Mouse (Mus musculus): Measurements from ENCODE around the gene Prdm11. TPM values are rescaled to one million over a fixed set of nuclear protein-coding genes. Genes with fewer than 3 reads are reported as not detected.

Prdm11 gene
- polyA plus RNA-seq, 1 experiment from 2014 or later: 1.5 TPM

DNA sequence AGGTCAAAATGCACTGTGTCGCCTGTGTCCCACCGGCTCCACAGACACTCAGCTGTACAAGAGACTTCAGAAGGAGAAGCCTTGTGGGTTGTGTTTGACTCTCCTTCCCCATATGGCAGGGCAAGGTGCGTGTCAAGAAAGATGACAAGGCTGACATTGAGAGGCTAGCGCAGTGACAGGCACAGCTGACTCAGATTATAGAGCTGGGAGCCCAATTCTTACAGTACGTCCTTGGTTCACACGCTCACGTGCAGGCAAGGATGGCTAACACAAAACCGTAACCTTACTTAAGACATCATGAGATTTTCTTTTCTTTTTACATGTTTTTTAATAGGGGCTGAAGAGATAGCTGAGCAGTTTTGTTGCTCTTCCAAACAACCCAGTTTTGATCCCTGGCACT lies 28.8 kb downstream of the Prdm11 start:
- 92% methylated on average over 8 of the region's 8 CpGs for WGBS

DNA sequence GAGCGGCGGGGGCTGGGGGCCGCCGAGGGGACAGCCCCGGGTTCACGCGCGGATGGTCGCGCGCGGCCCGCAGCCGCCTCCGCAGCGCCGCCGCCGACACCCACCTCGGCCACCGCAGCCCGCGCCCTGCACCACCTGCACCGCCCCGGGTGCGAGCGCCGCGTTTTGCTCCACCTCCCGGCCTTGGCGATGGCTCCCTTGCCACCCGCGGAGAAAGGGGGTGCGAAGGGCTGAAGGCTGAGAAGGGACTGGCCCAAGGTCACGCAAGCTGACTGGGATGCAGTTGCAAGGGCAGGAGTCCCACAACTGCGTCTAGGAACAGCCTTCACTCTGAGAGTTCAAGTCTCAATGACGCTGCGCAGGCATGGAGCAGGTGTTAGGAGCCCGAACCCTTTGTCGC lies 30.9 kb downstream of the Prdm11 start:
- H3K9me3 ChIP-seq (replicated peaks): no peaks in the 10 kb centered on the region
- H3K27ac ChIP-seq (replicated peaks): peak overlapping the region; percentile 90
- peaks cover 33% of the 10 kb centered on the region for H3K4me1 ChIP-seq
- H3K36me3 ChIP-seq: peaks cover 24% of the 10 kb centered on the region
- peak; percentile 48 for DNase-seq (ENCODE audit: low spot score)
- H3K4me3 ChIP-seq: peak overlapping the region; percentile 65
- H3K27me3 ChIP-seq (ENCODE audit: low read depth, poor library complexity, severe bottlenecking): peaks cover 18% of the 10 kb centered on the region
- WGBS: 3% methylated on average over 40 of the region's 40 CpGs

More for the DNA sequence above, 28.8 kb downstream of the Prdm11 start:
- Histone ChIP-seq H3K9me3 (replicated peaks) (peaks cover 6% of the 10 kb centered on the region; the same call in 1 of the 2 replicates), H3K27ac (replicated peaks) (no peak overlapping the region), H3K27me3 (ENCODE audit: low read depth, poor library complexity, severe bottlenecking) (peaks cover 18% of the 10 kb centered on the region), H3K4me3 (no peak overlapping the region), H3K36me3 (peaks cover 18% of the 10 kb centered on the region), H3K4me1 (peaks cover 33% of the 10 kb centered on the region)
- DNase-seq (ENCODE audit: low spot score): no peak

DNA sequence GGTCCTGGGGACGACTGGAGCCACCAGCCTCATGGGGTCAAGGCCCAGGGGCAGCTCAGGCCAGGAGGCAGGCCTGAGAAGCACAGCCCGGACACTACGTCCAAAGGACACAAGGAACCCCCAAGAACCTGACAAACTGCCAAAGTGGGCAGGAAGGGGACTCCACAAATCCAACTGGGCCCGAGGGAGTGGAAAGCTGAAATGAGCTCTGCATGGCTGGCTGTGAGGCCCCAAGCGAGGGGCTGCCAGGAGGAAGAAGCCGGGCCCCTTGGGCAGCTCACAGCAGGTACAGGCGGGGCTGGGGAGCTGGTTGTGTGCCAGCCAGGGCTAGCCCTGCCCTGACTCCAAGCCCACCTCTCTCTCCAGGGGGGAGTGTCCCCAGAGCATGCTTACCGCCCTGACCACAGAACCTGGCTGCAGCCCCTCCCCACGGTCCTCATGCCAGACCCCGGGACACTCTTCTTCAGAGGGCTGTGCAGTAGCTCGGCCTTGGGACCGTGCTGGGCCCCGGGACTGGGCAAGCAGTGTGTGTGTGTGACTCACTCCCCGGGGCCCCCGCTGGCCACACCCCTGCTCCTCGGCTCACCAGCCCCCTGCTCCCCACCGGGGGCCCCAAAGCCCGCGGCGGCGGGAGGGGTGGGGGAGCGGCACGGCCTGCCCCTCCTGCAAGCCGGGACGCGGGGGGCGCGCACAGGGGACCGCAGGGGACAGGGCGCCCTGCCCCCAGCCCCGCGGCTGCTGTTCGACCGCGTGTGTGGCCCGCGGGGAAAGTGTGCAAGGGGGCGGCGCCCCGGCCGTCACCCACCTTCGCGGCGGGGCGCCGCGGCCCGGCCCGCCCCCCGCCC lies 31.7 kb downstream of the Prdm11 start:
- DNase-seq (ENCODE audit: low spot score): peak; percentile 58
- peaks cover 25% of the 10 kb centered on the region for H3K36me3 ChIP-seq
- 4% methylated on average over 48 of the region's 50 CpGs for WGBS
- peaks cover 33% of the 10 kb centered on the region for H3K4me1 ChIP-seq
- peaks cover 18% of the 10 kb centered on the region for H3K27me3 ChIP-seq (ENCODE audit: low read depth, poor library complexity, severe bottlenecking)
- H3K4me3 ChIP-seq: peak overlapping the region; percentile 65
- peak overlapping the region; percentile 90 for H3K27ac ChIP-seq (replicated peaks)
- H3K9me3 ChIP-seq (replicated peaks): no peaks in the 10 kb centered on the region

DNA sequence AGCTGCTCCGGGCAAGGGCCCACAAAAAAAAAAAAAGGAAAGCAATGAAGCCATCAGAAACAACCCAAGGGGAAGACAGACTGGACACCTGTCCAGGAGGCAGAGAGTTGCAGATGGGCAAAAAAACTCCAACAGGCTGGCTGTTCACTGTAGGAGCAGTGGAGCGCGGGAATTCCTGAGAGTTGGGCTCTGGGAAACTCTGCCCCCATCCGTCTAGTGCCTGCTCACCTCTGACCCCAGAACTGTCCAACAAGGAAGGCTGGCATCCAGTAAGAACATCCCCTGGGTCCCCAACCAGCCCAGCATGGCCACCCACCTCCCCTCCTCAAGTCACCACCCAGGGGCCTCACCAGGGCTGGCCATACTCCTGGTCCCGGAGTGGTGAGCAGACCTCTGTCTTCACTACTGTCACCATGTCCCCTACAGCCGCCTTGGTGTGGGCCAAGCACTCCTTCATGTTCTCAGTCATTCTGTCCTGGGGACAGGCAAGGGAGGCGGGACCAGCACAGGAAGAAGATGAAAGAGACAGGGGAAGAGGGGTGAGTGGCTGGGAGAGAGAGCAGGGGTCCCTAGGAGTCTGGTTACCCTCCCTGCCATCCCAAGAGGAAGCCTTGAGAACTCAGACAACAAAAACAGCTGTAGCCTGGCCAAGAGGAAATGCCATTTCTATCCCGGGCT lies 32.4 kb downstream of the Prdm11 start:
- 60% methylated on average over 8 of the region's 8 CpGs for WGBS
- Histone ChIP-seq H3K36me3 (peaks cover 32% of the 10 kb centered on the region), H3K9me3 (replicated peaks) (no peaks in the 10 kb centered on the region), H3K27me3 (ENCODE audit: low read depth, poor library complexity, severe bottlenecking) (peaks cover 18% of the 10 kb centered on the region), H3K27ac (replicated peaks) (peak overlapping the region; percentile 90), H3K4me1 (peaks cover 28% of the 10 kb centered on the region), H3K4me3 (peak overlapping the region; percentile 65)
- no peak for DNase-seq (ENCODE audit: low spot score)

DNA sequence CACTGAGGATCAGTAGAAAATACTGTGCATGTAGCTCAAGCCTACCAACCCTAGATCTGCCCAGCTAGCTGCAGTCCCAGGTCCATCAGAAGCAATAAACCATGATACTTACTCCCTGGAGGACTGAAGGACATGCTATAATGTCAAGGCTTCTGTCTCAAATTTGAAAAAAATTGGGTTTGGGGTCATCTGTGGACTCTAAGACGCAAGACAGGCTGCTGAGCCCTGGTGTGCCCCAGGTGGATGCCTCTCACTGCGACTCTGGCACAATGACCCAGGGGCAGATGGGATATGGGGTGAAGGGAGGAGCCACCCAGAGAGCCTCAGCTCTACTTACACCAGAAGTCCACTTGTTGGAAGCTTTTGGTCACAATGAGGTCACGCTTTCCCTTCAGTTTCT lies 33.0 kb downstream of the Prdm11 start:
- no peak for DNase-seq (ENCODE audit: low spot score)
- H3K27me3 ChIP-seq (ENCODE audit: low read depth, poor library complexity, severe bottlenecking): peaks cover 18% of the 10 kb centered on the region
- peaks cover 37% of the 10 kb centered on the region for H3K36me3 ChIP-seq
- no peak overlapping the region for H3K4me3 ChIP-seq
- H3K9me3 ChIP-seq (replicated peaks): no peaks in the 10 kb centered on the region
- peaks cover 28% of the 10 kb centered on the region for H3K4me1 ChIP-seq
- H3K27ac ChIP-seq (replicated peaks): no peak overlapping the region
- 95% methylated on average over 3 of the region's 3 CpGs for WGBS

DNA sequence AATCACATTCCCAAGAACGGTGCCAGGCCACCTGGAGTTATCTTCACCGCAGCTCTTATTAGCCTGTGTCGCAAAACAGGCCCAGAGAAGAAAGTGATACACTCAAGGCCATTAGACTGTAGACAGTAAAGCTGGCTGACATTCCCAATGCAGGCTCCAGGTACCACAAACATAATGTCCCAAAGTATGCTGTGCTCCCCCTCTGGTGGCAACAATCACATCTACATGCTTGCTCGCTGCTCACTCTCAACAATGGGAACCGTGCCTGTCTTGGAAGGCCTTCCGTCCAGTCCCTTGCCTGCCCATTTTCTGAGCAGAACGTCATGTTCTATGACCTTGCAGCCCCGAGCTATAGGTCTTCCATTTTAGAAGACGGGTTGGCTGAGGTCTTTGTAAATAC lies 34.0 kb downstream of the Prdm11 start:
- H3K9me3 ChIP-seq (replicated peaks): no peaks in the 10 kb centered on the region
- H3K4me1 ChIP-seq: peaks cover 28% of the 10 kb centered on the region
- DNase-seq (ENCODE audit: low spot score): no peak
- no peak overlapping the region for H3K4me3 ChIP-seq
- 91% methylated on average over 9 of the region's 9 CpGs for WGBS
- peaks cover 16% of the 10 kb centered on the region for H3K27me3 ChIP-seq (ENCODE audit: low read depth, poor library complexity, severe bottlenecking)
- no peak overlapping the region for H3K27ac ChIP-seq (replicated peaks)
- peaks cover 37% of the 10 kb centered on the region for H3K36me3 ChIP-seq

DNA sequence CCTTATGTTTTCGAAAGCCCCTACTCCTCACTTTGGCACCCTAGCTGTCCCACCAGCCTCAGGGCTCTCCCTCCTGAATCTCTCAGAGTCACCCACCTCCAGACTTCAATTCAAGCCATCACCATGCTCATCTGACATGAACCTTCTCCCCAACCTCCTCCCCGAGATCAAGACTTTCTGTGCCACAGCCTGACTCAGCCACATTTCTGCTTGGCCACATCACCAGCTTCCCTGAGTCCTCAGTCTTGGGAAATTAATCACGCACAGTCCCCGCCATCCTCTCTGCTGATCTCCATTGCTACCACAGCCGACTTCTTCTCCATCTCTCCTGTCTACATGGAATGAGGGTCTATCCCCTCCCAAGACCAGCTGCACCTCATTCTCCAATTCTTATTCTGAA lies 34.5 kb downstream of the Prdm11 start:
- Histone ChIP-seq H3K27me3 (ENCODE audit: low read depth, poor library complexity, severe bottlenecking) (peaks cover 11% of the 10 kb centered on the region), H3K36me3 (peaks cover 37% of the 10 kb centered on the region), H3K4me3 (no peak overlapping the region), H3K9me3 (replicated peaks) (no peaks in the 10 kb centered on the region), H3K4me1 (peaks cover 28% of the 10 kb centered on the region), H3K27ac (replicated peaks) (no peak overlapping the region)
- WGBS: 97% methylated on average over 5 of the region's 5 CpGs
- no peak for DNase-seq (ENCODE audit: low spot score)

DNA sequence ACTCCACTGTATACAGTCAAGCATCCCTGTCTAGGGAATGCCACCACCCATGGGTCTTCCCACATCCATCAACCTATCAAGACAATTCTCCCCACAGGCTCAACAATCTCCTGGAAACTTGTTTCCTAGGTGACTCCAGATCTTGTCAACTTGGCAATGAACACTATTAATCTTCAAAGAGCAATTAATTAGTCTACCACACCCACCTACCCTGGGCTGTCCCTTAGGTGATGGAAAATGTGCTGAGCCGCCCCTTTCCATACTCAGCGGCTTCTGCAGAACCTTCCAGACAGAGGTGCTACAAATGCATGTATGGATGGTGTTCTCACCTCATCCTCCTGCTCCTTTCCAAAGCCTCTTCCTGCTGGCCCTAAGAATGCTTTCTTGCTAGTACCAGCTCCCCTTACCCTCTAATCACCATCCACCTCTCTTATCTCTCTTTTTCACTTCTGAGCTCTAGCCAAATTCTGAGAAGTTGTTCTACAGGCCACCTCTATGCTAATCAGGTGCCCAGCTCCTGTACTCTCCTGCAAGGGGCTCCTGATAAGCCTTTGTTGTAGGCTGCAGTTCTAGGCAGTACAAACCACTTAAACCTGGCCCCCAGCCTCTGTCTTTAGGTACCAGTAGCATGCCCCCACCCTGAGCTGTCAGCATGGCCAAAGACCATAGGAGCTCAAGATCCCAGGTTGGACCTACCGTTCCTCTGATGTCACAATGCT lies 37.8 kb downstream of the Prdm11 start:
- H3K27me3 ChIP-seq (ENCODE audit: low read depth, poor library complexity, severe bottlenecking): no peaks in the 10 kb centered on the region
- WGBS: 96% methylated on average over 3 of the region's 3 CpGs
- H3K9me3 ChIP-seq (replicated peaks): no peaks in the 10 kb centered on the region
- H3K4me3 ChIP-seq: no peak overlapping the region
- H3K27ac ChIP-seq (replicated peaks): no peak overlapping the region
- peaks cover 41% of the 10 kb centered on the region for H3K36me3 ChIP-seq
- peaks cover 2% of the 10 kb centered on the region; the same call in 1 of the 2 replicates for H3K4me1 ChIP-seq
- no peak for DNase-seq (ENCODE audit: low spot score)

DNA sequence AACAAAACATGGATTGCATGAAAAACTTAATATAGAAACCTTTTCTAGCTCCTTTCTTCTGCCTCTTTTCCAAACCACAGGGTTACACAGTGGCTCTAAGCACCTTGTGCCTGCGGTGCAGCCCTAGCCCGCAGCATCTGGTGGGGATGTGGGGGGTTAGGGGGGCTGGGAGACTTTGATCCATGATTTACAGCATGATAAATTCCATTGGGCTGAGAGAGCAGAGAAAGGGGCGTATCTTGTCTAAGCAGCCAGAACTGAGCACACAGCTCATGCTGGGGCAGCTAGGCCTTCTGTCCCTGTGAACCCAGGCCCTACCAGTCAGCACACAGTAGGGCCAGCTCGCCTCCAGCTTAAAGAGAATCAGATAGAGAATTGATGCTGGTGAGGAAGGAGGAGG lies 40.9 kb downstream of the Prdm11 start:
- peaks cover 24% of the 10 kb centered on the region for H3K36me3 ChIP-seq
- no peaks in the 10 kb centered on the region for H3K9me3 ChIP-seq (replicated peaks)
- no peaks in the 10 kb centered on the region for H3K27me3 ChIP-seq (ENCODE audit: low read depth, poor library complexity, severe bottlenecking)
- no peak for DNase-seq (ENCODE audit: low spot score)
- no peak overlapping the region for H3K4me3 ChIP-seq
- WGBS: 77% methylated on average over 4 of the region's 4 CpGs
- H3K4me1 ChIP-seq: no peaks in the 10 kb centered on the region
- H3K27ac ChIP-seq (replicated peaks): no peak overlapping the region

DNA sequence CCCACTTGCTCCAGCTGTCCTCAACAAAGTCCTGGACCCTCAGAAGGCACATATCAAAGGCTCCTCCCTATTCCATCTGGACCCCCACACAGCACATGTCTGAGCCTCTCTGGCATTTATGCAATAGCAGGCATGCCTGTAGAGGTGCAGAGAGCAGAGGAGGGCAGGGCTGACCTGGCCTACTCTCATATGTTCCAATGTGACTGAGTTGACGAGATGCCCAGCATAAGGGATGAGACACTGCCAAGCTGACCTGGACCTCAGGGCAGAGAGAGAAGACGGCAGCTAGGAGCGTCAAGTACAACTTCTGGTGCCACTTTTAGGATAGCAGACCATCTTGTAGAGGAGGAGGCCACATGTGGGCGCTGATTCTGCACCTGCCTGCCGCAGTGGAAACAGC lies 54.0 kb downstream of the Prdm11 start:
- DNase-seq (ENCODE audit: low spot score): no peak
- 95% methylated on average over 5 of the region's 5 CpGs for WGBS
- no peaks in the 10 kb centered on the region for H3K27me3 ChIP-seq (ENCODE audit: low read depth, poor library complexity, severe bottlenecking)

DNA sequence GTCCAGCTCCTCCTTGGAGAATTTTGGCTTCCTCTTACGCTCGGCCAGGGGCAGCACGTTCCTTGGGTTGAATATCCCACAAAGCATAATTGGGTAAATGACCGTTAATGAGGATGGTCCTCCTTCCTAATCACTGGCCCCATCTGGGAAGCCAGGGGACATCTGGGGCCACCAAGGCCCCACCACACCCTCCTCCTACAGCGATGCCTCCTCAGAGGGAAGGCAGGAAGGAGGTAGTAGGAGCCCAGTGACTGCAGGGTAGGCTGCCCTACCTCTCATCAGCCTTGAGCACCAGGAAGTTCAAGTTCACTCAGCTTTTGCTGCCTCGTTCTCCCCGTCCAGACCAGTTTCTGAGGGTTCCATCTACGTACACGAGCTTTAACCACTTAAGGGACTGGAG lies 56.4 kb downstream of the Prdm11 start:
- H3K27me3 ChIP-seq (ENCODE audit: low read depth, poor library complexity, severe bottlenecking): no peaks in the 10 kb centered on the region
- no peaks in the 10 kb centered on the region for H3K9me3 ChIP-seq (replicated peaks)
- H3K4me3 ChIP-seq: no peak overlapping the region
- DNase-seq (ENCODE audit: low spot score): no peak
- peaks cover 39% of the 10 kb centered on the region for H3K36me3 ChIP-seq
- peaks cover 31% of the 10 kb centered on the region for H3K4me1 ChIP-seq
- WGBS: 92% methylated on average over 9 of the region's 9 CpGs
- no peak overlapping the region for H3K27ac ChIP-seq (replicated peaks)

More for the DNA sequence above, 54.0 kb downstream of the Prdm11 start:
- Histone ChIP-seq H3K36me3 (peaks cover 30% of the 10 kb centered on the region), H3K27ac (replicated peaks) (no peak overlapping the region), H3K9me3 (replicated peaks) (no peaks in the 10 kb centered on the region), H3K4me3 (no peak overlapping the region), H3K4me1 (peaks cover 21% of the 10 kb centered on the region)

DNA sequence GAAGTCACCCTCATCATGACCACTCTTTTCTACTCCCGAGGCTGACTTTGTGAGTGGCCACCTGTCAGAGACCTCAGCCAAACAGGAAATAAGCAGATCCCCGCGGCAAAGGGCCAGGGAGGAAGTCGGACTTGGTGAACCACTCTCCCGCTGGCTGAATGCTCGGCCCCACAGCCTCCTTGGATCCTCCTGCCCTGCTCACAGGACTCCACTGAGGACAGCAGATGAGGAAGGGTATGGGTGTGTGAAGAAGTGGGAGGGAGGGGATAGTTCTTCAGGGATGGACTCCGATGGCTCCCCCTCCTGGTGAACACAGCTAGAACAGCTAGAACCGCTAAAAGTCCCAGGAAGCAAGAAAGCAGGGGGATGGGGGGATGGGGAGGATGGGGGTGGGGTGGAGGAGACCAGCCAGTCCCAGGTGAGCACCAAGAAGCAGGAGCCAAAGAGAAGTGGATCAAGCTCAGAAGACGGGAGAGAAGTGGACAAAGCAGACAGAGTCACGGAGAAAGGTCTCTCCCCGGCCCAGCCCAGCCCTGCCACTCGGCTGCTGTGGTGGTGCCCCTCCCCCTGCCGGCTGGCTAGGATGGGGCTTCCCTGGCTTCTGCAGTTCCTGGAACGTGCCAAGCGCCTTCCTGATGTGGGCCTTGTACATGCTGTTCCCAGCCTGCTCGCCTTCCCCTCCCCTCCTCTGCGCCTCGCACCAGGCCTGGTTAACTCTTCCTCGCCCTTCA lies 57.9 kb downstream of the Prdm11 start:
- Histone ChIP-seq H3K27me3 (ENCODE audit: low read depth, poor library complexity, severe bottlenecking) (no peaks in the 10 kb centered on the region), H3K36me3 (peaks cover 36% of the 10 kb centered on the region), H3K4me1 (peaks cover 31% of the 10 kb centered on the region), H3K9me3 (replicated peaks) (no peaks in the 10 kb centered on the region), H3K27ac (replicated peaks) (peak overlapping the region; percentile 83), H3K4me3 (peak overlapping the region; percentile 36)
- 20% methylated on average over 19 of the region's 19 CpGs for WGBS
- DNase-seq (ENCODE audit: low spot score): peak; percentile 60
